Mouse (Mus musculus): ENCODE results near the gene Lcn11. TPM values are rescaled to one million over a fixed set of nuclear protein-coding genes. Genes with fewer than 3 reads are reported as not detected.
"Not testable (repeated sequence)": the region's sequence is repeated elsewhere in the genome, so short reads cannot be mapped to it uniquely, and the experiment has no call there.

The Lcn11 gene
- not detected in 2 replicates for polyA plus RNA-seq (2015; fragmentation: Nextera tagmentation; extraction: Ambion mirVana)

DNA sequence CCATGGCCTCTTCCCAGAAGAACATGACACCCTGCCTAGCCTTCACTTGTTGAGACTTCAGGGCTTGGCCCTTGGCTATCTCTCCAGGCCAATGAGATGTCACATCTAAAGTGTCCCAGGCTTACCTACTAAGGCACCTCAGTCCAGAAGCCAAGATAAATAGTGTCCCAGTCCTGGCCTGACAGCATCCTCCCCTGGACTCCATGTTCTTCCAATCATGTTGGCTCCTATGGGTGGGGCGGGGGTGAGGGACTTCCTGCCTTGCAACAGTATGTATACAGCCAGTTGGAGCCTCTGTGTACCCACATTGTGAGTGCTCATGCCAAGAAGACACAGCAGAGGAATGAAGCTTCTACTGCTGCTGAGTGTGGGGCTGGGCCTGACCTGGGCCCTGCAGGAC is at the start of gene Lcn11:
Gene Lcn11, plus strand, starts transcription at position 301 of the 400 bp plus-strand sequence.
- Histone ChIP-seq H3K36me3 (no peaks in the 10 kb centered on the region), H3K27ac (no peak within 1 kb of the TSS), H3K4me3 (replicated peaks) (no peak within 1 kb of the TSS), H3K4me2 (no peak within 1 kb of the TSS), H3K27me3 (no peaks in the 10 kb centered on the region; the same call in 1 of the 2 replicates), H3K4me1 (replicated peaks) (no peaks in the 10 kb centered on the region), H3K9ac (no peak within 1 kb of the TSS), H3K9me3 (replicated peaks) (no peaks in the 10 kb centered on the region)
- no peak for ATAC-seq (ENCODE audit: low read depth)
- WGBS (ENCODE audit: insufficient replicate concordance) = 36% methylated on average over 1 of the region's 1 CpGs
- DNase-seq = no peak

DNA sequence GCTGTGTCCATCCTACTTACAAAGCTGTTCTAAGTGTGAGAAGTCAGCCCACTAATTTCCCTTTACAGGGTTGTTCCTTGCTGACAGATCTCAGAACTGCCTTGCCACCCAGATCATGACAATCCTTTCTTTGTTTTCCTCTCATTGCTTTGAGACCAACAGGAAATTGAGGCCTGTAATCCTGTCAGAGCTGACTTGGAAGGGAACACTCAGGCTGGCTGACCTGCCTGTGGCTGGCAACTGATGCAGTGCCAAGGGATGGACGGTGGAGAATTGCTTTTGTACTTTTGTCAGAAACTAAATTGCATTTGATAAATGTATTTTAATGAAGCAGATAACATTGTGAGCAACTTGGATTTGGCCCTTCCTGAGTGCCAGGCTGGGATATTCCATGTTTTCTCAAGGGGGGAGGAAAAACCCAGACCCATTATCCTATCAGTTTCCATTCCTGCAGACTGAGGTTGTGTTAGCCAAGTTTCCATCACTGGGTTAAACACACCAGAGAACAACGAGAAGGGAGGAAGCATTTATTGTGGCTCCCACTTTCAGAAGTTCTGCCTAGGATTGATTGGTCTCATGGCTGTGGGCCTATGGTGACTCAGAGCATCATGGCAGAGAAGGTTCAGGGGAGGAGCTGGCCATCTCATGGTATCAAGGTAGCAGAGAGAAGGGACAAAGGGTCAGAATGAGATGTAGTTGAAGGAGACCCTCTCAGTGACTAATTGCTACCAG is 43.5 kb upstream of the Lcn11 start:
- WGBS (ENCODE audit: insufficient replicate concordance) = 42% methylated on average over 2 of the region's 2 CpGs
- no peak overlapping the region for H3K27ac ChIP-seq
- no peaks in the 10 kb centered on the region for H3K4me1 ChIP-seq (replicated peaks)
- H3K4me2 ChIP-seq = no peak overlapping the region
- DNase-seq (no peak), ATAC-seq (ENCODE audit: low read depth) (no peak)
- H3K4me3 ChIP-seq (replicated peaks) = no peak overlapping the region
- H3K9me3 ChIP-seq (replicated peaks) = no peaks in the 10 kb centered on the region
- H3K27me3 ChIP-seq = no peaks in the 10 kb centered on the region
- no peaks in the 10 kb centered on the region for H3K36me3 ChIP-seq
- no peak overlapping the region for H3K9ac ChIP-seq

DNA sequence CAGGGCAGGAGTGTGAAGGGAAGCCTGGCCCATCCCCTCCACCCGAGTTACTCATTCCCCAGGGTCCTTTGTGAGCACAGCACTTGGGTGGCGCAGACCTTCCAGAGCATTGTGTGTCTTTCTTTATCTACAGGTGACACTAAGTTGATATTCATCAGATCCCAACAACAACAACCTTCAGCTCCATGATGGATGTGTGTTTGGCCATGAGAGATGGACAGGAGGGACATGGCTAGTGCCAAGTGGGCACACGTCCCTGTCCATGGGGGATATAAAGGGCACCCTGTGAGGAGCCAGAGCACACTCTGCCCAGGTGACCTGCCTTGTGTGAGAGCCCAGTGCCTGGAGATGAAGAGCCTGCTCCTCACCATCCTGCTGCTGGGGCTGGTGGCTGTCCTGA is 40.1 kb upstream of the Lcn11 start, which contains the start of gene Obp2b:
Gene Obp2b, plus strand, starts transcription at position 301 of the 400 bp plus-strand sequence.
- not testable (repeated sequence) for H3K27ac ChIP-seq; H3K4me1 ChIP-seq (replicated peaks); H3K4me3 ChIP-seq (replicated peaks); DNase-seq; H3K9ac ChIP-seq; H3K27me3 ChIP-seq; ATAC-seq (ENCODE audit: low read depth); H3K4me2 ChIP-seq; H3K36me3 ChIP-seq; H3K9me3 ChIP-seq (replicated peaks)
- WGBS (ENCODE audit: insufficient replicate concordance) = 60% methylated on average over 3 of the region's 3 CpGs

DNA sequence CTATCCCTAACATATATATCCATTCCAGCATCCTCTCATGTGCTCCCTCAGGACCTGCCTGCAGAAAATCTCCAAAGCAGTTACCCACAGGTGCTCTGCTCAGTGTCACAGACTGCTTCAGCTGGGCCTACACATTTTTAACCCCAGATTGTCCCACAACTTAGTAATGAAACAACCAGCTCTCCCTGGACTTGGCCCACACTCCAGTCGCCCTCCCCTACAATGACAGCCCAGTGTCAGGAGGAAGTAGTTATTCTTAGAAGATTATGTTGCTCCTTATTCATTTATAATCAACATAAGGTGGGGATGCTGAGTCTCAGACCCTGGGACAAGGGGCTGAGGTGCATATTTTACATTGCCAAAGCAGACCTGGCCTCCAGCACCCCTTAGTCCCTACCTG is 35.1 kb upstream of the Lcn11 start:
- WGBS (ENCODE audit: insufficient replicate concordance) = 64% methylated on average over 1 of the region's 1 CpGs
- H3K27me3 ChIP-seq = no peaks in the 10 kb centered on the region
- no peak overlapping the region for H3K9ac ChIP-seq
- no peak overlapping the region for H3K4me3 ChIP-seq (replicated peaks)
- H3K36me3 ChIP-seq = no peaks in the 10 kb centered on the region
- no peak overlapping the region for H3K4me2 ChIP-seq
- no peak for DNase-seq
- H3K9me3 ChIP-seq (replicated peaks) = peaks cover 7% of the 10 kb centered on the region
- no peak for ATAC-seq (ENCODE audit: low read depth)
- H3K27ac ChIP-seq = no peak overlapping the region
- H3K4me1 ChIP-seq (replicated peaks) = no peaks in the 10 kb centered on the region

DNA sequence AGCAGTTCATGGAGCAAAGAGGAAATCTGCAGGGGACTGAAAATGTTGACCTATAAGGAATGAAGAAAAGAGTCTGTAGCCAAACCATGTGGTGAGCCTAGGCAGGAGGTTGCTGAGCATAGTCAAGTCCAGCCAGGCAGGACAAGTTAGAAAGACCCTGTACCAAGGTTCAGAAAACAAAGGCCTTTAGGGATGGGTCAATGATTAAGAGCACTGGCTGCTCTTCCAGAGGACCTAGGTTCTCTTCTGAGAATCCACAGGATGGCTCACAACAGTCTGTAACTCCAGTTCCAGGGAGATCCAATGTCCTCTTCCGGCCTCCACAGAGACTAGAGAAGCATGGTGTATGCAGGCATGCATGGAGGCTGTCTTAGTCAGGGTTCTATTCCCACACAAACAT is 22.6 kb upstream of the Lcn11 start:
- no peak for DNase-seq
- Histone ChIP-seq H3K9me3 (replicated peaks) (no peaks in the 10 kb centered on the region; the same call in 1 of the 2 replicates), H3K27ac (no peak overlapping the region), H3K4me3 (replicated peaks) (no peak overlapping the region), H3K36me3 (no peaks in the 10 kb centered on the region), H3K9ac (no peak overlapping the region), H3K4me1 (replicated peaks) (no peaks in the 10 kb centered on the region), H3K4me2 (no peak overlapping the region), H3K27me3 (no peaks in the 10 kb centered on the region)
- 67% methylated on average over 1 of the region's 1 CpGs for WGBS (ENCODE audit: insufficient replicate concordance)
- no peak for ATAC-seq (ENCODE audit: low read depth)

DNA sequence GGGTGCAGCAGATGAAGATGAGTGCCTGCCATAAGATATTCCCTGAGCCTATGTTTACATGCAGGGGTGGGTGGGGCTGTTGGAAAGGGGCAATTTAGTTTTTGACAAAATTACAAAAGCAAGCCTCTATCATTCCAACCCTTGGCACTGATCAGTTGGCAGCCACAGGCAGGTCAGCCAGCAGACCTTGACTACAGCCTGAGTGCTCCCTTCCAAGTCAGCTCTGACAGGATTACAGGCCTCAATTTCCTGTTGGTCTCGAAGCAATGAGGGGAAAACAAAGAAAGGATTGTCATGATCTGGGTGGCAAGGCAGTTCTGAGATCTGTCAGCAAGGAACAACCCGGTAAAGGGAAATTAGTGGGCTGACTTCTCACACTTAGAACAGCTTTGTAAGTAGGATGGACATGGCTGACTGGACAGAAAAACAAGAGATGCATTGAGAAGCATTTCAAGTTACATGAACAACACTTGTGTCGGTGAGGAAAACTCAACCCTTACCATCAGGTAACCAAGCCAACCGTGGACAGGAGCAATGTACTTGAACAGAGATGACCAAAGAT is 18.7 kb upstream of the Lcn11 start:
- 51% methylated on average over 4 of the region's 4 CpGs for WGBS (ENCODE audit: insufficient replicate concordance)
- Histone ChIP-seq H3K4me2 (no peak overlapping the region), H3K27me3 (no peaks in the 10 kb centered on the region), H3K4me1 (replicated peaks) (no peaks in the 10 kb centered on the region), H3K27ac (no peak overlapping the region), H3K36me3 (no peaks in the 10 kb centered on the region), H3K4me3 (replicated peaks) (no peak overlapping the region), H3K9me3 (replicated peaks) (no peaks in the 10 kb centered on the region; the same call in 1 of the 2 replicates), H3K9ac (no peak overlapping the region)
- DNase-seq = no peak
- no peak for ATAC-seq (ENCODE audit: low read depth)

DNA sequence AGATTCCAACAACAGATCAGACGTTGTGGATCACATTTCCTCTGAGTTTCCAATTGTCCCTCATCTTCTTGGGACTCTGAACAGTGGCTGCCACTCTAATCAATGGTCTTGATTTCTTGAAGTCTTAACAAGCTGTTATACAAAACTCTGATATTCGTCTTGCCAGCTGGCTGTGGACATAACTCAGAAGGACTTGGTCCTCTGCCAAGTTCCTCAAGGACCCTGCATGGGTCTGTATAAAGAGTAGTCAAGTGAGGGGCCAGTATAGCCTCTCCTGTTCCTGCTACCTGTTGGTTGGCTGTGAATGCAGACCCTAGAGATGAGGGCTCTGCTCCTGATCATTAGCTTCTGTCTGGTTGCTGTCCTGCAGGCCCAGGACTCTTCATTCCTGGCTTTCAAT is 11.5 kb upstream of the Lcn11 start, which contains the start of gene Lcn3:
Gene Lcn3, plus strand, starts transcription at position 301 of the 400 bp plus-strand sequence.
- H3K9me3 ChIP-seq (replicated peaks) = no peaks in the 10 kb centered on the region
- no peak within 1 kb of the TSS for H3K4me2 ChIP-seq
- H3K4me3 ChIP-seq (replicated peaks) = no peak within 1 kb of the TSS
- H3K36me3 ChIP-seq = no peaks in the 10 kb centered on the region
- no peak within 1 kb of the TSS for H3K9ac ChIP-seq
- ATAC-seq (ENCODE audit: low read depth) (no peak), DNase-seq (no peak)
- no peaks in the 10 kb centered on the region for H3K4me1 ChIP-seq (replicated peaks)
- 37% methylated on average over 2 of the region's 2 CpGs for WGBS (ENCODE audit: insufficient replicate concordance)
- no peak within 1 kb of the TSS for H3K27ac ChIP-seq
- H3K27me3 ChIP-seq = peaks cover 3% of the 10 kb centered on the region; the same call in 1 of the 2 replicates

DNA sequence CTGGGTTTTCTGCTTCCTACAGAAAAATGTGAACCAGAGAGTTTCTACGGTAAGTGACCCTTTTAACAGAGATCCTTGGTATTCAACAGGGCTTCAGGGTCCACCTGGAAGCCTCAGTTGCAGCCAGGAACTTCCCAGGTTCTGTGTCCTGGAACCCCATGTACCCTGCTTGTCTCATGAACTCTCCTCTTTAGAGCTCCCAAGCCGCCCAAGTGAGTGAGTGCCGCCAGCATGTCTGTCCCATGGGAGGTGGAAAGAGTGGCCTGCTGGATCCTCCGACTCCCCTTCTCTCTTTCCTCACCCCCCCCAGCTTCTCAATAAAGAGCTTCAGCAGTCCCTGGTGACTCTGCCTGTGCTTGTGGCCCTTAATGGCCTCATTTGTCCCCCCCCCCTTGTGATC is 9.1 kb upstream of the Lcn11 start:
- Histone ChIP-seq H3K4me1 (replicated peaks) (no peaks in the 10 kb centered on the region), H3K9me3 (replicated peaks) (no peaks in the 10 kb centered on the region), H3K27me3 (peaks cover 3% of the 10 kb centered on the region; the same call in 1 of the 2 replicates), H3K36me3 (no peaks in the 10 kb centered on the region), H3K9ac (no peak overlapping the region), H3K4me3 (replicated peaks) (no peak overlapping the region), H3K27ac (no peak overlapping the region), H3K4me2 (no peak overlapping the region)
- no peak for ATAC-seq (ENCODE audit: low read depth)
- no peak for DNase-seq
- WGBS (ENCODE audit: insufficient replicate concordance) = 48% methylated on average over 4 of the region's 4 CpGs

DNA sequence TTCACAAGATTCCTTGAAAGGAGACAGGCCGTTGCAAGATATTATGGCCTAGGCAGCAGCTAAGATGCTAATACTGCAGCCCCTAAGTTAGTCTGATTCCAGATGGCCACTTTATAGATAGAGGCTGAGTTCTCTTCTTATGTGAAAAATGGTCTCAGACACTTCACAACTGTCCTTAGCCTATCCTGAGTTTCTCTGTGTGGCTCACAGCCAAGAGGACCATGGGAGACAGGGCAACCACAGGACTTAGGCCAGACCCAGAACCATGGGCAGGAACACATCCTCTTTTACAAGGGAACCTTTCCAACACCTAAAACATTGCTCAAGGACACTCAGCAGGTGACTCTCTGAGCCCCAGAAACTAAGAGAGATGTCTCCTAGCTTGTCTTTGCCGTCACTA is 3.3 kb upstream of the Lcn11 start:
- no peak for DNase-seq
- ATAC-seq (ENCODE audit: low read depth) = no peak
- Histone ChIP-seq H3K9ac (no peak overlapping the region), H3K36me3 (no peaks in the 10 kb centered on the region), H3K4me2 (no peak overlapping the region), H3K27me3 (peaks cover 3% of the 10 kb centered on the region; the same call in 1 of the 2 replicates), H3K4me3 (replicated peaks) (no peak overlapping the region), H3K4me1 (replicated peaks) (no peaks in the 10 kb centered on the region), H3K9me3 (replicated peaks) (no peaks in the 10 kb centered on the region), H3K27ac (no peak overlapping the region)
- 55% methylated on average over 2 of the region's 2 CpGs for WGBS (ENCODE audit: insufficient replicate concordance)

DNA sequence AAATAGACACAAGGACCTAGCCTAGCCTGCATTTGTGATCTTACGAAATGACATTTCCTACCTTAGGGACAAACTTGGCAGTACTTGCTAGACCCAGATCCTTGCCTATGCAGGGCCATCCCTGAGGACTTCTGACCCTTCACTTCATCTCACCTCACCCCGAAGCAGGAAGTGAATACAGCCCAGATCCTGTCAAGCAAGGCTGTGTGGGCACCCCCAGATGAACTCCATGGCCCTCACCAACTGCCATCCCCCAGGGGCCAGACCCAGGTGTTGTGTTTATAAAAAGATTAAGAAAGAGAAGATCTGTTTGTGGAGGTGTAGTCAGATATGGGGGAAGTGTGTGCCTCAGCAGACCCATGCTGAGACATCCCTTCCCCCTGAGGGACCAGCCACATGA is 2.2 kb upstream of the Lcn11 start:
- H3K4me1 ChIP-seq (replicated peaks) = no peaks in the 10 kb centered on the region
- H3K36me3 ChIP-seq = no peaks in the 10 kb centered on the region
- H3K4me2 ChIP-seq = no peak overlapping the region
- H3K4me3 ChIP-seq (replicated peaks) = no peak overlapping the region
- ATAC-seq (ENCODE audit: low read depth) (no peak), DNase-seq (no peak)
- WGBS (ENCODE audit: insufficient replicate concordance) = 47% methylated on average over 2 of the region's 2 CpGs
- H3K27me3 ChIP-seq = peaks cover under 1% of the 10 kb centered on the region; the same call in 1 of the 2 replicates
- no peak overlapping the region for H3K27ac ChIP-seq
- H3K9me3 ChIP-seq (replicated peaks) = no peaks in the 10 kb centered on the region
- H3K9ac ChIP-seq = no peak overlapping the region

DNA sequence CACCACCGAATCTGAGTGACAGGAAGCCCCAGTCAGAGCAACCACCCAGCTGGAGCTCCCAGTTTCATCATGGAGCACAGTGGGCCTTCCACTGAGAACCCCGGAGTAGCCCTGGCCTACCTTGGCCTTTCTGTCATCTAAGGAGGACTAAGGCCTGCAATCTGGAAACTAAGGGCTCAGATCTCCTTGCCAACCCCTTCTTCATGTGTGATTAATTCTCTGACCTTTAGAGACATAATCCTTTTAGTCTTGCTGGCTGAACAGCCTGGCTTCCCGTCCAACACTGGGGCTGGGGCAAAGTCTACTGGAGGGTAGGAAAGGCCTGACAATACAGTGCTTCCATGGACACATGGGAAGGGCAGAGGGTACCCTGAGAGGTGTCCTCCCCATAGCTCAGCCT is 826 bp upstream of the Lcn11 start:
- ATAC-seq (ENCODE audit: low read depth) (no peak), DNase-seq (no peak)
- H3K36me3 ChIP-seq = no peaks in the 10 kb centered on the region
- no peak overlapping the region for H3K27ac ChIP-seq
- WGBS (ENCODE audit: insufficient replicate concordance) = 49% methylated on average over 3 of the region's 3 CpGs
- no peak overlapping the region for H3K9ac ChIP-seq
- no peak overlapping the region for H3K4me3 ChIP-seq (replicated peaks)
- no peaks in the 10 kb centered on the region for H3K9me3 ChIP-seq (replicated peaks)
- no peaks in the 10 kb centered on the region; the same call in 1 of the 2 replicates for H3K27me3 ChIP-seq
- H3K4me1 ChIP-seq (replicated peaks) = no peaks in the 10 kb centered on the region
- H3K4me2 ChIP-seq = no peak overlapping the region

DNA sequence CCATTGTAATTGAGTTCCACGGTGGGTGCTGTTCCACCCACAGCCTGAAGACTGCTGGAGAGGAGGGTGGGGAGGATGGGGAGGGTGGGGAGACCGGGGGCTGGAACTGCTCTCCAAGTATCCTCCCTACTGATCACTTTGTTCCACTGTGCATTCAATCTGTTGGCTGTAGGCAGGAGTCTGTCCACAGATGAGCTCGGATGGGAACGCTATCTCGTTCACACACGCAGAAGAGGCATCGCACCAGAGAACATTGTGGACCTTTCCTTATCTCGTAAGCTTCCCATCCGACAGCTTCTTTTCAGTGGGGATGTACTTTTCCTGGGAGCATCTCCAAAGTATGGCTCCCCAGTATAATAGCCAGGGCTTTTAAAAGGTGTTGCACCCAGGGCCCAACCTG is 2.3 kb downstream of the Lcn11 start:
- no peak overlapping the region for H3K4me2 ChIP-seq
- no peaks in the 10 kb centered on the region; the same call in 1 of the 2 replicates for H3K27me3 ChIP-seq
- WGBS (ENCODE audit: insufficient replicate concordance) = 69% methylated on average over 9 of the region's 9 CpGs
- no peak for DNase-seq
- no peak overlapping the region for H3K4me3 ChIP-seq (replicated peaks)
- no peak overlapping the region for H3K9ac ChIP-seq
- no peaks in the 10 kb centered on the region for H3K4me1 ChIP-seq (replicated peaks)
- H3K36me3 ChIP-seq = no peaks in the 10 kb centered on the region
- ATAC-seq (ENCODE audit: low read depth) = no peak
- no peak overlapping the region for H3K27ac ChIP-seq
- no peaks in the 10 kb centered on the region for H3K9me3 ChIP-seq (replicated peaks)
